Mouse (Mus musculus) adrenal gland, adult 2 months (tissue): ENCODE results near the gene Rnh1. TPM values are rescaled to one million over a fixed set of nuclear protein-coding genes. Genes with fewer than 3 reads are reported as not detected.

ENCODE experiments used
- microRNA-seq, 2 experiments: library from miRNA; unstranded; fragments of <30 nt; microRNA quantifications; one replicate each; pipeline ENCODE4 v1.2.0; 2021
- polyA plus RNA-seq: library from polyadenylated mRNA; depleted of rRNA; stranded (reverse); fragments of >200 nt; gene quantifications from 2 replicates; pipeline ENCODE4 v1.2.3, GENCODE M21; 2012; rRNA removed
- total RNA-seq, 2 experiments: library from RNA; stranded (reverse); gene quantifications; 2 replicates each; pipeline ENCODE4 v1.2.3; 2021

The Rnh1 gene
- total and polyA plus RNA-seq, 3 experiments = 301 to 394 (median 302) TPM

Small RNA genes within 50 kb of the gene (microRNA-seq; reads per million reads assigned to microRNA genes)
- gene Mir210 = 210 to 212 reads per million in 2 experiments

Other genes starting within 250 kb of the Rnh1 start
- 10 to 100 TPM; 26.5 to 48.7 TPM for gene Pgghg, start 231.5 kb downstream of the Rnh1 start, total RNA-seq
- gene Pgghg, start 231.5 kb downstream of the Rnh1 start, polyA plus RNA-seq = 56.0 and 59.0 TPM in 2 replicates
- 1 to 10 TPM in 1 of 2 experiments, under 1 TPM in 1; 0.78 to 1.3 TPM for gene Ifitm5, start 222.6 kb downstream of the Rnh1 start, total RNA-seq
- 1.2 and 2.7 TPM in 2 replicates for gene Ifitm5, start 222.6 kb downstream of the Rnh1 start, polyA plus RNA-seq
- gene Gm45717, start 216.9 kb downstream of the Rnh1 start, total RNA-seq = not detected
- gene Gm45717, start 216.9 kb downstream of the Rnh1 start, polyA plus RNA-seq = not detected in 2 replicates
- gene Ifitm2, start 216.9 kb downstream of the Rnh1 start, total RNA-seq = 100 to 1,000 TPM; 504 to 654 TPM
- gene Ifitm2, start 216.9 kb downstream of the Rnh1 start, polyA plus RNA-seq = 947 and 952 TPM in 2 replicates
- gene Ifitm1, start 205.6 kb downstream of the Rnh1 start, total RNA-seq = 10 to 100 TPM in 1 of 2 experiments, 1 to 10 TPM in 1; 7.6 to 14.6 TPM
- 23.9 and 29.4 TPM in 2 replicates for gene Ifitm1, start 205.6 kb downstream of the Rnh1 start, polyA plus RNA-seq
- 100 to 1,000 TPM; 102 to 148 TPM for gene Ifitm3, start 162.1 kb downstream of the Rnh1 start, total RNA-seq
- 140 and 146 TPM in 2 replicates for gene Ifitm3, start 162.1 kb downstream of the Rnh1 start, polyA plus RNA-seq
- gene Ifitm6, start 154.9 kb downstream of the Rnh1 start, total RNA-seq = under 1 TPM in 1 of 2 experiments, not detected in 1; 0.93 TPM
- 0.39 and 1.2 TPM in 2 replicates for gene Ifitm6, start 154.9 kb downstream of the Rnh1 start, polyA plus RNA-seq
- gene Gm17387, start 143.7 kb downstream of the Rnh1 start, total RNA-seq = not detected
- gene Gm17387, start 143.7 kb downstream of the Rnh1 start, polyA plus RNA-seq = not detected in 2 replicates
- gene B4galnt4, start 111.8 kb downstream of the Rnh1 start, total RNA-seq = 1 to 10 TPM; 1.4 to 3.0 TPM
- 1.7 and 5.1 TPM in 2 replicates for gene B4galnt4, start 111.8 kb downstream of the Rnh1 start, polyA plus RNA-seq
- gene Pkp3, start 94.6 kb downstream of the Rnh1 start, total RNA-seq = 1 to 10 TPM in 1 of 2 experiments, under 1 TPM in 1; 0.89 to 1.5 TPM
- gene Pkp3, start 94.6 kb downstream of the Rnh1 start, polyA plus RNA-seq = 0.68 and 1.4 TPM in 2 replicates
- gene Sigirr, start 72.3 kb downstream of the Rnh1 start, total RNA-seq = 1 to 10 TPM; 2.8 to 5.3 TPM
- gene Sigirr, start 72.3 kb downstream of the Rnh1 start, polyA plus RNA-seq = 6.7 and 8.7 TPM in 2 replicates
- gene Ano9, start 55.1 kb downstream of the Rnh1 start, total RNA-seq = under 1 TPM in 1 of 2 experiments, not detected in 1; 0.17 TPM
- 0.17 and 0.25 TPM in 2 replicates for gene Ano9, start 55.1 kb downstream of the Rnh1 start, polyA plus RNA-seq
- 10 to 100 TPM; 27.7 to 37.9 TPM for gene Ptdss2, start 50.5 kb downstream of the Rnh1 start, total RNA-seq
- 38.2 and 41.7 TPM in 2 replicates for gene Ptdss2, start 50.5 kb downstream of the Rnh1 start, polyA plus RNA-seq
- gene Hras, start 21.1 kb upstream of the Rnh1 start, total RNA-seq = 10 to 100 TPM; 65.5 to 99.1 TPM
- gene Hras, start 21.1 kb upstream of the Rnh1 start, polyA plus RNA-seq = 41.8 and 47.1 TPM in 2 replicates
- 1 to 10 TPM; 6.3 to 8.0 TPM for gene Lrrc56, start 21.3 kb upstream of the Rnh1 start, total RNA-seq
- gene Lrrc56, start 21.3 kb upstream of the Rnh1 start, polyA plus RNA-seq = 8.0 and 8.7 TPM in 2 replicates
- under 1 TPM; 0.17 TPM for gene Lmntd2, start 41.2 kb upstream of the Rnh1 start, total RNA-seq
- gene Lmntd2, start 41.2 kb upstream of the Rnh1 start, polyA plus RNA-seq = 0.81 and 1.2 TPM in 2 replicates
- gene Rassf7, start 43.0 kb upstream of the Rnh1 start, total RNA-seq = 1 to 10 TPM; 2.0 to 6.0 TPM
- gene Rassf7, start 43.0 kb upstream of the Rnh1 start, polyA plus RNA-seq = 14.1 and 18.1 TPM in 2 replicates
- 10 to 100 TPM; 61.0 to 64.5 TPM for gene Phrf1, start 55.9 kb upstream of the Rnh1 start, total RNA-seq
- 23.5 and 33.7 TPM in 2 replicates for gene Phrf1, start 55.9 kb upstream of the Rnh1 start, polyA plus RNA-seq
- gene Irf7, start 93.6 kb upstream of the Rnh1 start, total RNA-seq = 10 to 100 TPM in 1 of 2 experiments, 1 to 10 TPM in 1; 7.4 to 12.2 TPM
- 155 and 171 TPM in 2 replicates for gene Irf7, start 93.6 kb upstream of the Rnh1 start, polyA plus RNA-seq
- 10 to 100 TPM in 1 of 2 experiments, 1 to 10 TPM in 1; 1.9 to 17.1 TPM for gene Cdhr5, start 103.9 kb upstream of the Rnh1 start, total RNA-seq
- gene Cdhr5, start 103.9 kb upstream of the Rnh1 start, polyA plus RNA-seq = 9.0 and 18.5 TPM in 2 replicates
- gene Sct, start 106.3 kb upstream of the Rnh1 start, total RNA-seq = not detected
- gene Sct, start 106.3 kb upstream of the Rnh1 start, polyA plus RNA-seq = 0.93 and 1.2 TPM in 2 replicates
- under 1 TPM in 1 of 2 experiments, not detected in 1; 0.31 TPM for gene Drd4, start 119.1 kb upstream of the Rnh1 start, total RNA-seq
- 0.62 and 12.1 TPM in 2 replicates for gene Drd4, start 119.1 kb upstream of the Rnh1 start, polyA plus RNA-seq
- 10 to 100 TPM; 27.8 to 30.5 TPM for gene Deaf1, start 154.8 kb upstream of the Rnh1 start, total RNA-seq
- 18.7 and 34.4 TPM in 2 replicates for gene Deaf1, start 154.8 kb upstream of the Rnh1 start, polyA plus RNA-seq
- gene Tmem80, start 154.9 kb upstream of the Rnh1 start, total RNA-seq = 10 to 100 TPM; 26.9 to 34.8 TPM
- gene Tmem80, start 154.9 kb upstream of the Rnh1 start, polyA plus RNA-seq = 32.7 and 33.5 TPM in 2 replicates
- 1 to 10 TPM; 2.7 to 3.0 TPM for gene Eps8l2, start 166.0 kb upstream of the Rnh1 start, total RNA-seq
- 2.6 and 3.8 TPM in 2 replicates for gene Eps8l2, start 166.0 kb upstream of the Rnh1 start, polyA plus RNA-seq
- 100 to 1,000 TPM; 640 to 700 TPM for gene Taldo1, start 219.3 kb upstream of the Rnh1 start, total RNA-seq
- gene Taldo1, start 219.3 kb upstream of the Rnh1 start, polyA plus RNA-seq = 260 and 309 TPM in 2 replicates
- 10 to 100 TPM; 29.7 to 41.1 TPM for gene Gatd1, start 241.3 kb upstream of the Rnh1 start, total RNA-seq
- gene Gatd1, start 241.3 kb upstream of the Rnh1 start, polyA plus RNA-seq = 49.5 and 58.2 TPM in 2 replicates